Mouse (Mus musculus) hindbrain, embryonic 16.5 days (tissue): ENCODE data around the gene Foxp1. TPM values are rescaled to one million over a fixed set of nuclear protein-coding genes. Genes with fewer than 3 reads are reported as not detected.

ENCODE experiments used
- ATAC-seq: fragments of 200-750 bp; cut with Nextera tagmentation; 2 replicates; pipeline ENCODE4 v1.8.0; 2017; ENCODE audit warnings: moderate TSS enrichment, moderate library complexity
- H3K27ac ChIP-seq: fragments of 300-500 bp; sonication (generic); 2 replicates; pipeline ENCODE4 v1.5.1; 2014; ENCODE audit warnings: low read depth, mild to moderate bottlenecking, control low read depth, low read length, moderate library complexity
- H3K27me3 ChIP-seq: fragments of 300-500 bp; sonication (generic); replicated peaks from 2 replicates; pipeline ENCODE4 v1.6.1; 2014; ENCODE audit warnings: low read length; ENCODE audit not compliant: control insufficient read depth, insufficient read depth
- H3K36me3 ChIP-seq: fragments of 300-500 bp; sonication (generic); 2 replicates; pipeline ENCODE4 v1.6.1; 2014; ENCODE audit warnings: mild to moderate bottlenecking, low read length, moderate library complexity, mixed read lengths; ENCODE audit not compliant: control insufficient read depth, insufficient read depth
- H3K4me1 ChIP-seq: fragments of 300-500 bp; sonication (generic); 2 replicates; pipeline ENCODE4 v1.6.1; 2014; ENCODE audit warnings: low read depth, low read length; ENCODE audit not compliant: control insufficient read depth, insufficient read depth
- H3K4me2 ChIP-seq: fragments of 300-500 bp; sonication (generic); 2 replicates; pipeline ENCODE4 v1.6.1; 2014; ENCODE audit warnings: mild to moderate bottlenecking, low read length, control low read depth, moderate library complexity
- H3K4me3 ChIP-seq: fragments of 300-500 bp; sonication (generic); 2 replicates; pipeline ENCODE4 v1.5.1; 2014; ENCODE audit warnings: mild to moderate bottlenecking, low read length, control low read depth, moderate library complexity
- H3K9ac ChIP-seq: fragments of 300-500 bp; sonication (generic); 2 replicates; pipeline ENCODE4 v1.6.1; 2014; ENCODE audit warnings: low read depth, mild to moderate bottlenecking, control low read depth, low read length, moderate library complexity
- H3K9me3 ChIP-seq: fragments of 300-500 bp; sonication (generic); 2 replicates; pipeline ENCODE4 v1.6.1; 2014; ENCODE audit warnings: mild to moderate bottlenecking, low read length, moderate library complexity; ENCODE audit not compliant: control insufficient read depth
- WGBS: fragments of 180-500 bp; shearing (Covaris S2); extraction: QIAGEN DNeasy Blood & Tissue Kit; methylation state at CpG from one replicate; pipeline ENCODE4 v1.1.7; 2014; 5-methylcytosine and 5-hydroxymethylcytosine counted together
- polyA plus RNA-seq: library from polyadenylated mRNA; unstranded; fragments of >200 nt; fragmentation: Nextera tagmentation; extraction: Ambion mirVana; gene quantifications from 2 replicates; pipeline ENCODE4 v1.2.1, GENCODE M21; 2015

Foxp1 gene
- polyA plus RNA-seq, 1 experiment from 2014 or later: 47.8 TPM

- H3K36me3 ChIP-seq: no peaks in the 10 kb centered on the region
- ATAC-seq: no peak
- 91% methylated on average over 2 of the region's 2 CpGs for WGBS
Observed at GRCm38 (mm10) chr6:99053998-99054397, 468.5 kb downstream of the Foxp1 start.

GRCm38 (mm10) chr6:99053111-99053510, 469.4 kb downstream of the Foxp1 start:
- Histone ChIP-seq H3K4me3 (no peak overlapping the region), H3K27ac (no peak overlapping the region), H3K4me1 (no peaks in the 10 kb centered on the region), H3K9me3 (no peaks in the 10 kb centered on the region), H3K9ac (no peak overlapping the region), H3K4me2 (no peak overlapping the region), H3K27me3 (no peaks in the 10 kb centered on the region), H3K36me3 (no peaks in the 10 kb centered on the region)
- WGBS: 90% methylated on average over 7 of the region's 7 CpGs
- ATAC-seq: no peak

More at GRCm38 (mm10) chr6:99053998-99054397, 468.5 kb downstream of the Foxp1 start:
- H3K4me2 ChIP-seq: no peak overlapping the region
- H3K9me3 ChIP-seq: no peaks in the 10 kb centered on the region
- no peaks in the 10 kb centered on the region for H3K27me3 ChIP-seq
- H3K27ac ChIP-seq: no peak overlapping the region
- H3K4me3 ChIP-seq: no peak overlapping the region
- no peaks in the 10 kb centered on the region for H3K4me1 ChIP-seq
- H3K9ac ChIP-seq: no peak overlapping the region

- H3K4me2 ChIP-seq: no peak overlapping the region
- no peaks in the 10 kb centered on the region for H3K4me1 ChIP-seq
- no peak overlapping the region for H3K4me3 ChIP-seq
- no peak for ATAC-seq
- H3K36me3 ChIP-seq: no peaks in the 10 kb centered on the region
- H3K27me3 ChIP-seq: no peaks in the 10 kb centered on the region
- no peak overlapping the region for H3K27ac ChIP-seq
- H3K9me3 ChIP-seq: no peaks in the 10 kb centered on the region
- H3K9ac ChIP-seq: no peak overlapping the region
Observed at GRCm38 (mm10) chr6:99051724-99052123, 470.8 kb downstream of the Foxp1 start.

- no peaks in the 10 kb centered on the region for H3K36me3 ChIP-seq
- H3K4me2 ChIP-seq: no peak overlapping the region
- ATAC-seq: no peak
- H3K4me1 ChIP-seq: no peaks in the 10 kb centered on the region
- 86% methylated on average over 3 of the region's 3 CpGs for WGBS
- H3K4me3 ChIP-seq: no peak overlapping the region
- H3K27ac ChIP-seq: no peak overlapping the region
- no peak overlapping the region for H3K9ac ChIP-seq
- H3K9me3 ChIP-seq: no peaks in the 10 kb centered on the region
- H3K27me3 ChIP-seq: no peaks in the 10 kb centered on the region
Observed at GRCm38 (mm10) chr6:99050288-99051006, 472.1 kb downstream of the Foxp1 start.

- H3K9me3 ChIP-seq: no peaks in the 10 kb centered on the region
- H3K4me3 ChIP-seq: no peak overlapping the region
- H3K36me3 ChIP-seq: no peaks in the 10 kb centered on the region
- 74% methylated on average over 5 of the region's 5 CpGs for WGBS
- no peak for ATAC-seq
- H3K4me2 ChIP-seq: no peak overlapping the region
- no peak overlapping the region for H3K27ac ChIP-seq
- no peak overlapping the region for H3K9ac ChIP-seq
- H3K27me3 ChIP-seq: no peaks in the 10 kb centered on the region
- no peaks in the 10 kb centered on the region for H3K4me1 ChIP-seq
Observed at GRCm38 (mm10) chr6:99047322-99047721, 475.2 kb downstream of the Foxp1 start.

- Histone ChIP-seq H3K36me3 (no peaks in the 10 kb centered on the region), H3K4me3 (no peak overlapping the region), H3K27ac (no peak overlapping the region), H3K9me3 (no peaks in the 10 kb centered on the region), H3K4me2 (no peak overlapping the region), H3K4me1 (no peaks in the 10 kb centered on the region), H3K9ac (no peak overlapping the region), H3K27me3 (no peaks in the 10 kb centered on the region)
- no peak for ATAC-seq
- WGBS: 89% methylated on average over 5 of the region's 5 CpGs
Observed at GRCm38 (mm10) chr6:99045845-99046788, 476.4 kb downstream of the Foxp1 start.

- no peak for ATAC-seq
- H3K36me3 ChIP-seq: no peaks in the 10 kb centered on the region
- WGBS: 86% methylated on average over 12 of the region's 12 CpGs
- no peak overlapping the region for H3K27ac ChIP-seq
- H3K9me3 ChIP-seq: no peaks in the 10 kb centered on the region
- H3K4me1 ChIP-seq: no peaks in the 10 kb centered on the region
- H3K4me2 ChIP-seq: no peak overlapping the region
- no peak overlapping the region for H3K4me3 ChIP-seq
- H3K9ac ChIP-seq: no peak overlapping the region
- no peaks in the 10 kb centered on the region for H3K27me3 ChIP-seq
Observed at GRCm38 (mm10) chr6:99043932-99044664, 478.4 kb downstream of the Foxp1 start.

GRCm38 (mm10) chr6:99043226-99043625, 479.3 kb downstream of the Foxp1 start:
- no peak for ATAC-seq
- no peaks in the 10 kb centered on the region for H3K36me3 ChIP-seq
- 63% methylated on average over 7 of the region's 7 CpGs for WGBS

More at GRCm38 (mm10) chr6:99043226-99043625, 479.3 kb downstream of the Foxp1 start:
- no peak overlapping the region for H3K27ac ChIP-seq
- H3K4me3 ChIP-seq: no peak overlapping the region
- H3K4me1 ChIP-seq: no peaks in the 10 kb centered on the region
- H3K9ac ChIP-seq: no peak overlapping the region
- H3K9me3 ChIP-seq: no peaks in the 10 kb centered on the region
- no peaks in the 10 kb centered on the region for H3K27me3 ChIP-seq
- H3K4me2 ChIP-seq: no peak overlapping the region
